Mouse (Mus musculus): ENCODE results near the gene Gpr107. TPM values are rescaled to one million over a fixed set of nuclear protein-coding genes. Genes with fewer than 3 reads are reported as not detected.

The Gpr107 gene
- polyA plus RNA-seq, 2 experiments: 25.1 to 34.5 TPM

DNA sequence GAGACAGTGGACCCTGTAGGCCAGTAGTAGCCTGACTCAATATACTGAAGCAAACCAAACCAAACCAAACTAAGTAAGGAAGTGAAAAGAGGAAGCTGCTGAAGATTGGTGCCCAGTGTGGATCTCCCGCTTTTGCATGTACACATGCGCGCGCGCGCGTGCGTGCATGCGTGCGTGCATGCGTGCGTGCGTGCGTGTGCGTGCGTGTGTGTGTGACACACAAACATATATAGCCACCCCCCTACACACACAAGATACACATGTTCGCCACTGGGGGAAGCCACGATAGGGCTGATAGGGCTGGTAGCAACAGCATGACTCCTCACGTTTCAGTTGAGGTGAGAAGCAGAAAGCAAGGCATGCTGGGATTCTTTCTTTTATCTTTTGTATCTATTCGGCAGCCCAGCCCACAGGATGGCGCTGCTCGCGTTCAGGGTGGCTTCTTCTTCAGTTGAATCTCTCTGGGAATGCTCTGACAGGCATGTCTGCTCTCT, 87.1 kb downstream of the Gpr107 start:
- H3K27ac ChIP-seq (replicated peaks; ENCODE audit: low read depth, low read length): no peak overlapping the region
- H3K27me3 ChIP-seq (ENCODE audit: control insufficient read depth, insufficient read depth, low read length): no peaks in the 10 kb centered on the region
- DNase-seq (ENCODE audit: low spot score) (no peak), ATAC-seq (ENCODE audit: low FRiP score, low read depth) (no peak)
- no peak for TF ChIP-seq POLR2A (IDR thresholded peaks at IDR 0.05; ENCODE audit: borderline replicate concordance, extremely low read depth, insufficient read depth, insufficient read length)
- no peaks in the 10 kb centered on the region for H3K9me3 ChIP-seq (ENCODE audit: control insufficient read depth, low read length)
- no peak overlapping the region for H3K4me3 ChIP-seq (replicated peaks; ENCODE audit: low read length)
- peak overlapping the region; percentile 16 for H3K4me2 ChIP-seq (replicated peaks; ENCODE audit: low read depth, low read length, severe bottlenecking)
- no peak overlapping the region for H3K9ac ChIP-seq (ENCODE audit: low read depth, low read length, severe bottlenecking)
- WGBS: 30% methylated on average over 23 of the region's 23 CpGs
- no peaks in the 10 kb centered on the region for H3K36me3 ChIP-seq (ENCODE audit: control insufficient read depth, insufficient read depth, low read length)
- H3K4me1 ChIP-seq (ENCODE audit: control insufficient read depth, insufficient read depth, low read length): no peaks in the 10 kb centered on the region

- Histone ChIP-seq H3K4me2 (replicated peaks; ENCODE audit: low read depth, low read length, severe bottlenecking) (no peak overlapping the region), H3K36me3 (ENCODE audit: control insufficient read depth, insufficient read depth, low read length) (no peaks in the 10 kb centered on the region), H3K9me3 (ENCODE audit: control insufficient read depth, low read length) (no peaks in the 10 kb centered on the region), H3K27me3 (ENCODE audit: control insufficient read depth, insufficient read depth, low read length) (no peaks in the 10 kb centered on the region), H3K27ac (replicated peaks; ENCODE audit: low read depth, low read length) (no peak overlapping the region), H3K4me3 (replicated peaks; ENCODE audit: low read length) (no peak overlapping the region), H3K4me1 (ENCODE audit: control insufficient read depth, insufficient read depth, low read length) (peaks cover 5% of the 10 kb centered on the region), H3K9ac (ENCODE audit: low read depth, low read length, severe bottlenecking) (no peak overlapping the region)
- WGBS: 70% methylated on average over 6 of the region's 6 CpGs
- ATAC-seq (ENCODE audit: low FRiP score, low read depth) (no peak), DNase-seq (ENCODE audit: low spot score) (no peak)
- no peak for TF ChIP-seq POLR2A (IDR thresholded peaks at IDR 0.05; ENCODE audit: borderline replicate concordance, extremely low read depth, insufficient read depth, insufficient read length)
Measured at GRCm38 (mm10) chr2:31239833-31240232, 87.7 kb downstream of the Gpr107 start.

- Histone ChIP-seq H3K27ac (replicated peaks; ENCODE audit: low read depth, low read length) (no peak overlapping the region), H3K36me3 (ENCODE audit: control insufficient read depth, insufficient read depth, low read length) (no peaks in the 10 kb centered on the region), H3K4me3 (replicated peaks; ENCODE audit: low read length) (no peak overlapping the region), H3K9me3 (ENCODE audit: control insufficient read depth, low read length) (no peaks in the 10 kb centered on the region), H3K27me3 (ENCODE audit: control insufficient read depth, insufficient read depth, low read length) (no peaks in the 10 kb centered on the region), H3K4me1 (ENCODE audit: control insufficient read depth, insufficient read depth, low read length) (peaks cover 10% of the 10 kb centered on the region), H3K9ac (ENCODE audit: low read depth, low read length, severe bottlenecking) (no peak overlapping the region), H3K4me2 (replicated peaks; ENCODE audit: low read depth, low read length, severe bottlenecking) (no peak overlapping the region)
- 13% methylated on average over 7 of the region's 7 CpGs for WGBS
- ATAC-seq (ENCODE audit: low FRiP score, low read depth) (no peak), DNase-seq (ENCODE audit: low spot score) (no peak)
- TF ChIP-seq POLR2A (IDR thresholded peaks at IDR 0.05; ENCODE audit: borderline replicate concordance, extremely low read depth, insufficient read depth, insufficient read length): no peak
Measured at GRCm38 (mm10) chr2:31241639-31242038, 89.5 kb downstream of the Gpr107 start.

GRCm38 (mm10) chr2:31244216-31244615, 92.1 kb downstream of the Gpr107 start:
- no peak overlapping the region for H3K9ac ChIP-seq (ENCODE audit: low read depth, low read length, severe bottlenecking)
- no peaks in the 10 kb centered on the region for H3K27me3 ChIP-seq (ENCODE audit: control insufficient read depth, insufficient read depth, low read length)
- H3K4me3 ChIP-seq (replicated peaks; ENCODE audit: low read length): no peak overlapping the region
- no peak for DNase-seq (ENCODE audit: low spot score)
- no peaks in the 10 kb centered on the region for H3K9me3 ChIP-seq (ENCODE audit: control insufficient read depth, low read length)
- H3K27ac ChIP-seq (replicated peaks; ENCODE audit: low read depth, low read length): no peak overlapping the region
- 57% methylated on average over 8 of the region's 8 CpGs for WGBS
- no peak for ATAC-seq (ENCODE audit: low FRiP score, low read depth)
- H3K36me3 ChIP-seq (ENCODE audit: control insufficient read depth, insufficient read depth, low read length): no peaks in the 10 kb centered on the region; the same call in 1 of the 2 replicates
- H3K4me1 ChIP-seq (ENCODE audit: control insufficient read depth, insufficient read depth, low read length): peaks cover 19% of the 10 kb centered on the region
- TF ChIP-seq POLR2A (IDR thresholded peaks at IDR 0.05; ENCODE audit: borderline replicate concordance, extremely low read depth, insufficient read depth, insufficient read length): no peak
- no peak overlapping the region for H3K4me2 ChIP-seq (replicated peaks; ENCODE audit: low read depth, low read length, severe bottlenecking)

DNA sequence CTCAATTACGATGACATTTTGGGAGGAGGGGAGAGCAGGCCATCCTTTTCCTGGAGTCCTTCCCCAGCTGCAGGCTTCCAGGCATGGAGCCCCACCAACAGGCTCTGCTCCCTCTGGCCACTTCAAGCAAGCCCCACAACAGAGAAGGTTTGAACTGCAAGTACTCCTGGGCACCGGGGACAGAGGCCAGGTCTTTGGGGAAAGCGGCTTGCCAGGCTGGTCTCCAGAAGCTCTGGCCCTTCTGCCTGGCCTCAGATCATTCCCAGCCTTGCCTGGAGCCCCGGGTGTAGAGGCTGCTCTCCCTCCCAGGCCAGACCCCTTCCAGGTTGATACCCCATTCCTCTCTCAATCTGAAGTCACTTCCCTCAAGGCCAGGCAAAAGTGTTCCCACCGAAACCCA, 92.9 kb downstream of the Gpr107 start:
- peak overlapping the region; percentile 89 for H3K4me3 ChIP-seq (replicated peaks; ENCODE audit: low read length)
- H3K4me1 ChIP-seq (ENCODE audit: control insufficient read depth, insufficient read depth, low read length): peaks cover 19% of the 10 kb centered on the region
- peak overlapping the region; percentile 91 for H3K4me2 ChIP-seq (replicated peaks; ENCODE audit: low read depth, low read length, severe bottlenecking)
- 17% methylated on average over 5 of the region's 5 CpGs for WGBS
- H3K36me3 ChIP-seq (ENCODE audit: control insufficient read depth, insufficient read depth, low read length): no peaks in the 10 kb centered on the region; the same call in 1 of the 2 replicates
- H3K27ac ChIP-seq (replicated peaks; ENCODE audit: low read depth, low read length): peak overlapping the region; percentile 65; the same call in 1 of the 2 replicates
- TF ChIP-seq POLR2A (IDR thresholded peaks at IDR 0.05; ENCODE audit: borderline replicate concordance, extremely low read depth, insufficient read depth, insufficient read length): no peak
- H3K9ac ChIP-seq (ENCODE audit: low read depth, low read length, severe bottlenecking): peak overlapping the region; percentile 90
- DNase-seq (ENCODE audit: low spot score) (no peak), ATAC-seq (ENCODE audit: low FRiP score, low read depth) (no peak; the same call in 1 of the 2 replicates)
- no peaks in the 10 kb centered on the region for H3K27me3 ChIP-seq (ENCODE audit: control insufficient read depth, insufficient read depth, low read length)
- no peaks in the 10 kb centered on the region for H3K9me3 ChIP-seq (ENCODE audit: control insufficient read depth, low read length)

Data from limb, embryonic 14.5 days (tissue).